Mouse (Mus musculus) retina, postnatal 7 days (tissue): ENCODE measurements around the gene Rarres1.
A peak's percentile ranks its signal among the peaks of the same experiment; 100 is the strongest.

Experiments
- DNase-seq: peaks from one replicate; pipeline ENCODE4 v3.0.0-alpha.2; 2012; ENCODE audit warnings: low read depth, low spot score

The Rarres1 gene

DNA sequence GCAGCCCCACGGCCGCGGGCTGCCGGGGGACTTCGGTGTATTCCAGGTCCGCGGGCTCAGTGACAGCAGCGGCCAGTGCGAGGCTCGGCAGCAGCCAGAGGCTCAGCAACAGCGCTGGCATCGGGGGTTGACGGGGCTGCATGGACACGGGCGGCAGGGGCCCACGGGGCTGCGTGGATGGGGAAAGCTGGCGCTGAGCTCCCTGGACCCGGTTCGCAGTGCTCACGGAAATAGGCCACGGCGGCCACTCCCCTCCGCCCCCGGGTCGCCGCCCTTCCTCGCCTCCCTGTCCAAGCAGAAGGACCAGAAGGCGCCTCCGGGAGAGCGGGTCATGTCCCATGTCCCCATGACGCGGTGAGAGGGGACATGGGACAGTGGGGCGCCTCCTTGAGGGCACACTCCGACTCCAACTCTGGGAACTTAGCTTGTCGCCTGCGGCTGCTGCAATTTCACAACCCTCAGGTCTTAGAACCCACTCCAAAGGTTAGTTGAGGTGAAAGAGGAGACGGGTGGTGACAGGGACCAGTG, at the start of gene Rarres1:
TSS of gene Rarres1 (minus strand) at position 250 of the 528 bp plus-strand sequence.
- no peak for DNase-seq

DNA sequence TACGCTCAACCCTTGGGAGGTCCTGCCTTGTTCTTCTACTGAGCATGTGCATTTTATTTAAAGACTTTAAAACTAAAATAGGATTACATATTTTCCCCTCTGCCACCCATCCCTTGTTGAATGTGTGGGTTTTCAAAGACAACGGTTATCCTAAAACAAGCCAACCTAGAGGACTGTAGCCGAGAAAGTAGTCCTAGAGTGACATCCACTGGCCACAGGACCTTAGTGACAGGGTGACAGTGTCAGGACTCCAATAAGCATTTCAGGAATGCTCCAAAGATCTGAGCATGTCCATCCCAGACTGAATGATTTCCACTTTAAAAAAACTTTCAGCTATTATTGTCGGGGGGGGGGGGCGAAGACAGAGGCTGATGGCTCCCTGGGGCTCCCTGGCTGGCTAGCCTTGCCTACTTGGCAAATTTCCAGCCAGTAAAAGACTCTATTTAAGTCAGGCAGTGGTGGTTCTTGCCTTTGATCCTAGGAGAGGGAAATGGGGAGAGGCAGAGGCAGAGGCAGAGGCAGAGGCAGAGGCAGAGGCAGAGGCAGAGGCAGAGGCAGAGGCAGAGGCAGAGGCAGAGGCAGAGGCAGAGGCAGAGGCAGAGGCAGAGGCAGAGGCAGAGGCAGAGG, 49.5 kb upstream of the Rarres1 start:
- peak; percentile 23 for DNase-seq

DNA sequence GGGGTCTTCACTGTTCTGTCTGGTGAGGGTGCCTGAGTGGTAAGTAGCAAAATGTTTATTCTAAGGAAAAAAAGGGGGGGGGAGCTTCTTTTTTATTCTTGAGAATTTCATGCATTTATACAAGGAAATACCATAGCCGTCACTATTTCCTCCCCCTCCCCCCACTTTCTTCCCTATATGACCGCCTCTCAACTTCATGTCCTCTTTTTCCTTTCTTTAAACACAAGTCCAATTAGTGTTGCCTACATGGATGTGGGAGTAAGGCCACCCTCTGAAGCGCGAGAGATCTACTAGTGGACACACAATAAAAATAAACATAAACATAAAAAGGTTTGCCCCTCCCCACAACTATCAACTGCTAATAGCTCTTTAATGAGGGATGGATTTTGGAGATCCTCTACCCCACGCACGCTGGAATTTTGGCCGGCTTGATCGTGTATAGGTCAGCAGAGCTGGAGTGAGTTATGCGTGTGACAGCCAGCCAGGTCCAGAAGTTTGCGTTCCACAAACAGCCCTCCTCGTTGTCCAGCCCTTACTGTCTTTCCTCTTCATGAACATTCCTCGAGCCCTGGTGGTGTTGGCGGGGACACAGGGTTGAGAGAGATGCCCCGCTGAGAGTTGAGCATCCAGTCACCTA, 42.5 kb upstream of the Rarres1 start:
- DNase-seq = no peak

GRCm38 (mm10) chr3:67557200-67557651, 41.9 kb upstream of the Rarres1 start:
- no peak for DNase-seq

DNA sequence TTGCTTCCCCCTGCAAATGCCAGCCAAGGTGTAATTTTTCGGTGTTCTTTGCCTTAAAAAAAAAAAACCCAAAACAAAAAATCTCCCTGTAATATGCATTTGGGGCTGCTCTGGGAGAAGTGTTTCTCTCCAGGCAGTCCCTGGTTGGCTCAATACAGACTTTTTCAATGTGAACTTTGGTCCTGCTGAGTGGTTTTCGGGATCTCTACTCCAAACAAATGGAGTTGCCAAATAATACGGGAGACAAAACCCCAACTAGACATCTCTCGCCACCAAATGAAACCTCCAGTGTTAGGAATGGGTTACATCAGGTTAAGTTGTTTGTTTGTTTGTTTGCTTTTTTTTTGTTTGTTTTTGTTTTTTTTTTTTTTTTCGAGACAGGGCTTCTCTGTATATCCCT, 39.9 kb upstream of the Rarres1 start:
- DNase-seq = no peak

DNA sequence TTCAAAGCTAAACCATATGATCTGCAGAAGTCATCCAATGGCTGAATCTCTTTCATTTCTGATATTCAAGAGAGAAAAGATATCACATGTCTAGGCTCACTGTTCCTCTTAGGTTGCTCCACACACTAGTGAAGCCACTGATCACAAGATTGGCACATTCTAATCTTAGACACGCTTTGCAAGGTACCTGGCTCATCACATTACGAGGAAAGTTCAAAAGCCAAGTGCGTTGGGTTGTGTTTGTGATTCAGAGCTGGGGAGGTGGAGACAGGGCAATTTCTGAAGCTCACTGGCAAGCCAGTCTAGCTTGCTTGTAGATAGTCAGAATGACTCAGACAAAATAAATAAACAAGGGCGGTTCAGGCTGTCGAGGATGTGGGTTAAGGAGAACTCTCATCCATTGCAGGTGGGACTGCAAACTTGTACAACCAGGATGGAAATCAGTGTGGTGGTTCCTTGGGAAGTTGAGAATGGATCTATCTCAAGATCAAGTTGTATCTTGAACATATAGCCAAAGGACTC, 38.7 kb upstream of the Rarres1 start:
- DNase-seq = no peak

GRCm38 (mm10) chr3:67553281-67553680, 38.0 kb upstream of the Rarres1 start:
- no peak for DNase-seq

GRCm38 (mm10) chr3:67551193-67551592, 35.9 kb upstream of the Rarres1 start:
- DNase-seq = no peak

- no peak for DNase-seq
Observed at GRCm38 (mm10) chr3:67543630-67544029, 28.3 kb upstream of the Rarres1 start.

DNA sequence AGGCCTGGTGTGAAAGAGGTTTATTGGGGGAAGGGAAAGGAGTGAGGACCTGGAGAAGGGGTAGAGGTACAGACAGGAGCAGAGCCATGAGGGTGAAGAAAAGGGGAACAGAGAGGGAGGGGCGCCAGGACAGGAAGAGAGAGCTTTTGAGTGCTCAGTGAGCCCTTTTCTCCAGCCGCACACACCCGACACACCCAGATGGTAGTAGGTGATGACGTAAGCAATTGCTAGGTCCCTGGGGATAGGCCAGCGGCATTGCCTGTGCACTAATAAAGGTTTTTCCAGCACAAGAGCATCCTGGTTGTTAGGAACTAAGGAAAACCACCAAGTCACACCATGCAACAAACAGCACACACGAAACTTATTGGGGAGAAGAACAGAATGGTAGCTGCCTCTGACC, 9.4 kb upstream of the Rarres1 start:
- no peak for DNase-seq

DNA sequence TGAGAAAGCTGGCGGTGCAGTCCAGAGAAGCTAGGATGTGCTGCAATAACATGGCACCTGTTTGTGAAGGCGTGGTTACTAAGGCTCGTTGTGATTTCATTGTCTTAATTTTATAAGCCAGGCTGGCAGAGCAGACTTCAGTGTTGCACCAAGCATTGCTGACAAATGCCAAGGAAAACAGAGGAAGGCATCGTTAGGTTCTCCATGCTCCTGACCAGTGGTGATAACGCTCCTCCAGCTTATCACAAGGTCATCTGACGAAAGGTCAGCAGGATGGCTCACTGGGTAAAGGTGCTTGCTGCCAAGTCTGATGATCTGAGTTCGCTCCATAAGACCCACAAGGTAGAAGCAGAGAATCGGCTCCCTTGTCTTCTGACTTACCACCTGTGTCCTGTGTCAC, 7.4 kb upstream of the Rarres1 start:
- DNase-seq = no peak

- no peak for DNase-seq
Observed at GRCm38 (mm10) chr3:67520568-67521143, 5.3 kb upstream of the Rarres1 start.

GRCm38 (mm10) chr3:67514801-67515273, 486 bp downstream of the Rarres1 start:
- DNase-seq = peak; percentile 8

DNA sequence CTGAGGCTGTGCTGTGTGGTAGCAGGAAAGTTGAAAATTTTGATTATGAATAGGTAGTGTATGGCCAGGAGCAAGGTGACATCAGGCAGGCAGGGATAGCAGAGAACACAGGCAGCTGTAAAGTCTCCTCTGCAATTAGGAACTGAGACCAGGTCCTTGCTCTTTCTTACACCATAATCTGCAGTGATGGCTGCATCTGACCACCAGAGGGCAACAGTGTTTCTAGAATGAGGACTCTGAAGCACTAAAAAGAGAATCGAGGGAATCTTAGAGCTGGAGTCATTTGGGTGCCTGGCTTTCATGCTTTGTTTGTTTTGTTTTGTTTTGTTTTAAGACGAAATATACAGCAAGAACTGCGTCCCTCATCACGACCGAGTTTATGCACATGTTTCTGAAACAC, 2.5 kb downstream of the Rarres1 start:
- peak; percentile 72 for DNase-seq

DNA sequence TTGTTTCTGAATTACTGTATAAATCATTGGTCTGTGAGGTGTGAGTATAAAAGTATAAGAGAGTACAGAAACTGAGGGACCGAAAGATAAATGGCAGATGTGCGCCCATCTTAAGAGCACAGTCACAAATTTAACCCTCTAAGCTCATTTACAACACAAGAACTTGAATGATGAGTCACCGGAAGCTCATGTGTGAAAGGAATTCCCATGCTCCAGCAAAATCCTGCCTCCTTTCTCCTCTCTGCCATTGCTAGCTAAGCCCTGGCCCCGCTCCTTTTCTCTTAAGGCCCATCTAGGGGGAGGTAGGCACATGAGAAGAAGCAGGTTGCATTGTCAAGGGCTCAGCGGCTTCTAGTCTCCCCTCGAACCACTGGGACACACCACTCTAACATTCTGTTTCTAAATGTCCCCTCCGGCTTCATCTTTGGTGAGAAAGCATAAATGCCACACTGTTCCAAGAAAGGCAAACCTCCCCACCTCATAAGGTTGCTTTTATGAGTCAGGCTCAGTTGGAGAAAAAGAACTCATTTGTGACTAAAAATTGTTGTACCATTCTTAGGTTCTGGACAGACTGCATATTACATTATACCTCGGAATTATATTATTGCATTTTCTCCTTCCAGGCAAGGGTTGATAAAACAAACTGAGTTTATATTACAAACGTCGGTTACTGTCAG, 7.0 kb downstream of the Rarres1 start:
- DNase-seq = no peak

GRCm38 (mm10) chr3:67505286-67505685, 10.0 kb downstream of the Rarres1 start:
- DNase-seq = no peak

DNA sequence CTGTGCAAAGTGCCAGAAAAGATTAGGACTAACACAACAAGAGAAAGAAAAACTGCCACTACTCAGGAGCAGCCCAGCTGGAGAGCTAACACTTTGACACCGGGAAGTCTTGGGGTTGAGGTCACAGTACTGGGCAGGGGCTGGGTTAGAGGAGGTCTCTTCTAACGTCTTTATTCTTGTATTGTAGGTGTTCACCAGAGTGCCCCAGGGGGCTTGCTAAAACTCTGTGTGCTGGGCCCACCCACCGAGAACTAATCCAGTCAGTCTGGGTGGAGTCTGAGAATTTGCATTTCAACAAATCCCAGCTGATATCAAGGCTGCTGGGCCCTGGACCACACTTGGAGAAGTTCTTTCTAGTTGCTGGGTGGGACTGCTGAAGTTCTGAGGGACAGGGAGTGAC, 11.4 kb downstream of the Rarres1 start:
- no peak for DNase-seq

DNA sequence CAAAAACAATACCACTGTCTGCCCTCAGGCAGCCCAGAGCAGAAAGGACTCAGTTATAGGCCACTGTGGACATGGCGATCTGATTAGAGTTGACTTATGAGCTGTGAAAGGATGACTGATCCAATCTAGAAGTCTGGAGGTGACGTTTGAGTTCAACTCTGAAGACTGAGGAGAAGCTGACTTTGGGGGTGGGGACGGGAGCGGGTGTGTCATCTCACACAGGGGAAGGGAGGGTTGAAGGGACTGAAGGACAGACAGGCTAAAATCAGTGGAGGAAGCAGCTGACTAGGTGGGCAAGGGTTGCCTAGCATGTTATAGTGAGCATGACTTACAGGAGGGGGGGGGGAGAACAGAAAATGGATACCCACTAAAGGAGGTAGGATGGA, 15.9 kb downstream of the Rarres1 start:
- DNase-seq = no peak

DNA sequence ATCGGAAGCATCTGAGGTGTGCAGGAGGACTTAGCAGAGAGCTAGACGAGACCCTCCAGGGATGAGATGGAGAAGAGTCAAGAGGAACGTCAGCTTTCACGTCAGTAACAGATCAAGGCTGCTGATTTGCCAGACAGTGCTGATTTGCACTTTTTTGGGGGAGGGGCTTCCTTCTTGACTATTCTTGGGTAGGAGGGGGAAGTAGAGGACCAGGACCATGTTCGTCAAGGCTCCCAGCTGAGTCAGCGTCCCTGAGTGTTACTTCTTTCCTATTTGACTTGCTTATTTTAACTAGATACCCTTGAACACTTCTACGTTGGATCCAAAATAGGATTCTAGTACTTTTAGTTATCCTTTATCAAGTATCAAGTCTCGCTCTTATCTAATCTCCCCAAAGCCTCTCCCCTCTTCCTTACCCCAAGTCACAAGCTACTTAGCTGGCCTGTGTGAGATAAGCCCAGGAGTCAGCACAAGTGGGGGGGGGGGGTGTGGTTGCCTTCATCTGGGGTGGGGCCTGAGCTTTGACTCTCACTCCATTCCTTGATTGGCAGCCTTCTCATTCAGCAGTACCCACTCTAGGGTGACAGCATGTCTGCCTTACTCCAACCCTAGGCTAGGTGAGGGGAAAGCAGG, 16.4 kb downstream of the Rarres1 start:
- no peak for DNase-seq

- DNase-seq = no peak
Observed at GRCm38 (mm10) chr3:67497998-67498397, 17.3 kb downstream of the Rarres1 start.

- no peak for DNase-seq
Observed at GRCm38 (mm10) chr3:67496310-67496709, 19.0 kb downstream of the Rarres1 start.
